Mouse (Mus musculus): ENCODE measurements around the gene Focad. TPM values are rescaled to one million over a fixed set of nuclear protein-coding genes. Genes with fewer than 3 reads are reported as not detected.

Gene Focad
- polyA plus RNA-seq, 1 experiment from 2014 or later: 20.8 TPM

DNA sequence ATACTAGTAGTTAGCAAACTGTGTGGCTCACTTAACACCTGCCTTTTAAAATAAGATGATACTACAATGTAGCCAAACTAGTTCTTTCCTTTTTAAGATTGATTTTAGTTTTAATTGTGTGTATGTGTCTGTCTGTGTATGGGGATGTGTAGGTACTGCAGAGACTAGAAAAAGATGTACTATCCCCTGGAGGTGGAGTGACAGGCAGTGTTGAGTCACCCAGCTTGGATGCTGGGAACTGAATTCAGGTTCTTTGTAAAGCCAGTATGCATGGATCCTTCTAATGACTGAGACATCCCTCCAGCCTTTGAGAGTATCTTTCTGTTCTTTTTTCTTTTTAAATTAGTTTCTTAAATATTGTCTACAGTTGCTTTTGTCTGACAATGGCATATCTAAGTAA is 23.5 kb downstream of the Focad start:
- no peak overlapping the region for H3K27ac ChIP-seq (ENCODE audit: low read depth)
- H3K9me3 ChIP-seq (ENCODE audit: low read depth, low read length): no peaks in the 10 kb centered on the region
- H3K27me3 ChIP-seq (ENCODE audit: insufficient read depth, low read length): no peaks in the 10 kb centered on the region
- no peak for TF ChIP-seq CTCF (IDR thresholded peaks at IDR 0.05; ENCODE audit: low read depth)
- H3K4me2 ChIP-seq: no peak overlapping the region
- no peak overlapping the region for H3K9ac ChIP-seq
- H3K36me3 ChIP-seq (ENCODE audit: insufficient read depth): no peaks in the 10 kb centered on the region
- 0 out of 2 replicates have a peak, but pooled peaks cover 5% of the 10 kb centered on the region for H3K4me1 ChIP-seq (ENCODE audit: insufficient read depth)
- ATAC-seq (ENCODE audit: insufficient read depth) (no peak), DNase-seq (no peak)
- no peak overlapping the region for H3K4me3 ChIP-seq (ENCODE audit: low read depth, low read length)

GRCm38 (mm10) chr4:88118750-88119395 is 24.4 kb downstream of the Focad start:
- no peak for TF ChIP-seq CTCF (IDR thresholded peaks at IDR 0.05; ENCODE audit: low read depth)
- Histone ChIP-seq H3K9me3 (ENCODE audit: low read depth, low read length) (no peaks in the 10 kb centered on the region), H3K27ac (ENCODE audit: low read depth) (no peak overlapping the region), H3K4me2 (no peak overlapping the region), H3K4me1 (ENCODE audit: insufficient read depth) (0 out of 2 replicates have a peak, but pooled peaks cover 5% of the 10 kb centered on the region), H3K36me3 (ENCODE audit: insufficient read depth) (no peaks in the 10 kb centered on the region), H3K9ac (no peak overlapping the region), H3K27me3 (ENCODE audit: insufficient read depth, low read length) (no peaks in the 10 kb centered on the region), H3K4me3 (ENCODE audit: low read depth, low read length) (no peak overlapping the region)
- no peak for ATAC-seq (ENCODE audit: insufficient read depth)
- WGBS: 85% methylated on average over 5 of the region's 5 CpGs
- DNase-seq: no peak

GRCm38 (mm10) chr4:88120091-88120490 is 25.7 kb downstream of the Focad start:
- Histone ChIP-seq H3K4me2 (no peak overlapping the region), H3K9me3 (ENCODE audit: low read depth, low read length) (no peaks in the 10 kb centered on the region), H3K9ac (no peak overlapping the region), H3K4me1 (ENCODE audit: insufficient read depth) (0 out of 2 replicates have a peak, but pooled peaks cover 5% of the 10 kb centered on the region), H3K27me3 (ENCODE audit: insufficient read depth, low read length) (no peaks in the 10 kb centered on the region), H3K27ac (ENCODE audit: low read depth) (peak overlapping the region; percentile 18; the same call in 1 of the 2 replicates), H3K4me3 (ENCODE audit: low read depth, low read length) (no peak overlapping the region), H3K36me3 (ENCODE audit: insufficient read depth) (no peaks in the 10 kb centered on the region)
- TF ChIP-seq CTCF (IDR thresholded peaks at IDR 0.05; ENCODE audit: low read depth): no peak
- no peak for ATAC-seq (ENCODE audit: insufficient read depth)
- DNase-seq: no peak

GRCm38 (mm10) chr4:88122472-88122871 is 28.0 kb downstream of the Focad start:
- 0 out of 2 replicates have a peak, but pooled peaks cover 5% of the 10 kb centered on the region for H3K4me1 ChIP-seq (ENCODE audit: insufficient read depth)
- ATAC-seq (ENCODE audit: insufficient read depth): no peak
- WGBS: 85% methylated on average over 3 of the region's 3 CpGs

GRCm38 (mm10) chr4:88135936-88136335 is 41.5 kb downstream of the Focad start:
- Histone ChIP-seq H3K4me1 (ENCODE audit: insufficient read depth) (no peaks in the 10 kb centered on the region; the same call in 1 of the 2 replicates), H3K9me3 (ENCODE audit: low read depth, low read length) (no peaks in the 10 kb centered on the region), H3K36me3 (ENCODE audit: insufficient read depth) (no peaks in the 10 kb centered on the region), H3K4me3 (ENCODE audit: low read depth, low read length) (no peak overlapping the region), H3K4me2 (no peak overlapping the region), H3K9ac (no peak overlapping the region), H3K27ac (ENCODE audit: low read depth) (peak overlapping the region; percentile 59), H3K27me3 (ENCODE audit: insufficient read depth, low read length) (no peaks in the 10 kb centered on the region)
- DNase-seq: peak; percentile 52
- no peak for TF ChIP-seq CTCF (IDR thresholded peaks at IDR 0.05; ENCODE audit: low read depth)
- 8% methylated on average over 2 of the region's 2 CpGs for WGBS
- ATAC-seq (ENCODE audit: insufficient read depth): peak; percentile 68; the same call in 1 of the 2 replicates

More at GRCm38 (mm10) chr4:88122472-88122871, 28.0 kb downstream of the Focad start:
- Histone ChIP-seq H3K36me3 (ENCODE audit: insufficient read depth) (no peaks in the 10 kb centered on the region; the same call in 1 of the 2 replicates), H3K4me3 (ENCODE audit: low read depth, low read length) (no peak overlapping the region), H3K27me3 (ENCODE audit: insufficient read depth, low read length) (no peaks in the 10 kb centered on the region), H3K9ac (no peak overlapping the region), H3K9me3 (ENCODE audit: low read depth, low read length) (no peaks in the 10 kb centered on the region), H3K4me2 (no peak overlapping the region), H3K27ac (ENCODE audit: low read depth) (no peak overlapping the region)
- no peak for DNase-seq
- TF ChIP-seq CTCF (IDR thresholded peaks at IDR 0.05; ENCODE audit: low read depth): no peak

DNA sequence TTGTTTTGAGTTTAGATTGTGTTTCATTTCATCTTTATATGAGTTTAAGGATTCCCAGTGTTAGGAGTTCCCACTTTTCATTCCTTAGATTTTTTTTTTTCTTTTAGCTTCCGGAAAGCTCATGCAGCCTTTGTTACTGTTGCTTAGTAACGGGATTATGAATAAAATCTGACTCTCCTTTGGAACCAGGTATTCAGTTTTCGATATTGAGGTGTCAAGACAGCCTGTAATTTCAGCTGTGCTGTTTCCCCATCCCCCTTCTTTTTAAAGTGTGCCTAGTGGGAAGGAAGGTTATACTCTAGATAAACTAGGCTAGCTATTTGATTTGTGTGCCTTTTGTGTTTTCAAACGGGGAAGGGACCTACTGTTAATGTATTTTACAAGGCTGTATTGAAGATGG is 42.1 kb downstream of the Focad start:
- Histone ChIP-seq H3K27me3 (ENCODE audit: insufficient read depth, low read length) (no peaks in the 10 kb centered on the region), H3K4me1 (ENCODE audit: insufficient read depth) (no peaks in the 10 kb centered on the region; the same call in 1 of the 2 replicates), H3K9me3 (ENCODE audit: low read depth, low read length) (no peaks in the 10 kb centered on the region), H3K4me2 (no peak overlapping the region), H3K36me3 (ENCODE audit: insufficient read depth) (no peaks in the 10 kb centered on the region), H3K27ac (ENCODE audit: low read depth) (no peak overlapping the region), H3K9ac (no peak overlapping the region), H3K4me3 (ENCODE audit: low read depth, low read length) (no peak overlapping the region)
- TF ChIP-seq CTCF (IDR thresholded peaks at IDR 0.05; ENCODE audit: low read depth): no peak
- no peak for ATAC-seq (ENCODE audit: insufficient read depth)
- no peak for DNase-seq
- WGBS: 48% methylated on average over 4 of the region's 4 CpGs

DNA sequence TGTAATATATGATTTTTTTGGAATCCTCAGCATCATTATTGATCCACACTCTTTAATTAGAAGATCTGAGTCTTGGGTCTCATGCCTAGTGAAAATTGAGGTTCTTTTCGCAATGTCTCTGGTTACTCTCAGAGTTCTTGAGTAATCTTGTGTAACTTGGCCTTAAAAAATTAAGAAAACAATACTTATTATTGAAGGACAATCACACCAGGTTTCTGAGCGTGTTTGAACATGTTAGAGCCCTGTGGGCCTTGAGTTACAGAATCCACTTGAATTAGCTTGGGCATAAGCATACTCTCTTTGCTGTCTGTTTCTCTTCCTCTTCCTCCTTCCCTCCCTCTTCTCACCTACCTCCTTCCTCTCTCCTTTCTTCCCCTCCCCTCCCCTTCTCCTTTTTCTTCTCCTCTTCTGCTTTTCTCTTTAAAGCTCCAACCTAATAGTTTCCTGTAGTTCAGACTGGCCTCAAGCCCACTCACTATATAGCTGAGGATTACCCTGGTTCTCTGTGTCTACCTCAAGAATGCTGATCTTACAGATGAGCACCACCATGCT is 44.0 kb downstream of the Focad start:
- no peaks in the 10 kb centered on the region for H3K36me3 ChIP-seq (ENCODE audit: insufficient read depth)
- no peak overlapping the region for H3K27ac ChIP-seq (ENCODE audit: low read depth)
- DNase-seq (no peak), ATAC-seq (ENCODE audit: insufficient read depth) (no peak)
- H3K4me1 ChIP-seq (ENCODE audit: insufficient read depth): no peaks in the 10 kb centered on the region; the same call in 1 of the 2 replicates
- H3K9ac ChIP-seq: no peak overlapping the region
- no peak for TF ChIP-seq CTCF (IDR thresholded peaks at IDR 0.05; ENCODE audit: low read depth)
- H3K9me3 ChIP-seq (ENCODE audit: low read depth, low read length): no peaks in the 10 kb centered on the region
- no peak overlapping the region for H3K4me2 ChIP-seq
- no peak overlapping the region for H3K4me3 ChIP-seq (ENCODE audit: low read depth, low read length)
- WGBS: 87% methylated on average over 2 of the region's 2 CpGs
- no peaks in the 10 kb centered on the region for H3K27me3 ChIP-seq (ENCODE audit: insufficient read depth, low read length)

Measured in lung, embryonic 14.5 days (tissue).